Mouse (Mus musculus) adrenal gland, postnatal 14 days (tissue): ENCODE measurements around the gene Grin2b. TPM values are rescaled to one million over a fixed set of nuclear protein-coding genes. Genes with fewer than 3 reads are reported as not detected.

Source experiments
- DNase-seq: peaks from one replicate; pipeline ENCODE4 v3.0.0; 2021; ENCODE audit warnings: mixed read lengths
- long read RNA-seq, 2 experiments: library from polyadenylated mRNA; stranded (forward); transcript quantifications; one replicate each; pipeline ENCODE4 v2.0.0; 2021
- total RNA-seq: library from RNA; stranded (reverse); gene quantifications from 2 replicates; pipeline ENCODE4 v1.2.3, GENCODE M21; 2021

Gene Grin2b
- total RNA-seq = 0.11 and 0.15 TPM in 2 replicates
- long read RNA-seq, experiment 1, partial matches to known transcripts = 0 of 1 reads
- long read RNA-seq, experiment 1, other reads (novel, unspliced or antisense) = 1 of 1 reads
- long read RNA-seq, experiment 2, partial matches to known transcripts = 0 of 1 reads
- long read RNA-seq, experiment 2, other reads (novel, unspliced or antisense) = 1 of 1 reads

GRCm38 (mm10) chr6:136173191-136173896, at the start of gene Grin2b:
Gene Grin2b, minus strand, starts transcription at chr6:136173511.
- DNase-seq = peak; percentile 16

- no peak for DNase-seq
These were observed 48.6 kb upstream of the Grin2b start for GRCm38 (mm10) chr6:136221894-136222293.

- DNase-seq = no peak
These were observed 37.1 kb upstream of the Grin2b start for GRCm38 (mm10) chr6:136210442-136210841.

GRCm38 (mm10) chr6:136199814-136200213, 26.5 kb upstream of the Grin2b start:
- no peak for DNase-seq

- DNase-seq = no peak
These were observed 21.3 kb upstream of the Grin2b start for GRCm38 (mm10) chr6:136194616-136195015.

GRCm38 (mm10) chr6:136178066-136178465, 4.8 kb upstream of the Grin2b start:
- no peak for DNase-seq

- DNase-seq = no peak
These were observed 515 bp downstream of the Grin2b start for GRCm38 (mm10) chr6:136172801-136173190.

GRCm38 (mm10) chr6:136172172-136172651, 1.1 kb downstream of the Grin2b start:
- no peak for DNase-seq

- DNase-seq = no peak
These were observed 2.0 kb downstream of the Grin2b start for GRCm38 (mm10) chr6:136171343-136171742.

GRCm38 (mm10) chr6:136170381-136170780, 2.9 kb downstream of the Grin2b start:
- DNase-seq = no peak

GRCm38 (mm10) chr6:136167361-136167760, 6.0 kb downstream of the Grin2b start:
- DNase-seq = no peak

GRCm38 (mm10) chr6:136165443-136166077, 7.8 kb downstream of the Grin2b start:
- no peak for DNase-seq

- DNase-seq = no peak
These were observed 11.2 kb downstream of the Grin2b start for GRCm38 (mm10) chr6:136162090-136162489.

GRCm38 (mm10) chr6:136153444-136153843, 19.9 kb downstream of the Grin2b start:
- peak; percentile 74 for DNase-seq

GRCm38 (mm10) chr6:136150064-136150463, 23.2 kb downstream of the Grin2b start:
- no peak for DNase-seq

GRCm38 (mm10) chr6:136139967-136140366, 33.3 kb downstream of the Grin2b start:
- DNase-seq = no peak

- peak; percentile 65 for DNase-seq
These were observed 42.9 kb downstream of the Grin2b start for GRCm38 (mm10) chr6:136130456-136130855.

GRCm38 (mm10) chr6:136122593-136122992, 50.7 kb downstream of the Grin2b start:
- DNase-seq = no peak

- DNase-seq = no peak
These were observed 55.9 kb downstream of the Grin2b start for GRCm38 (mm10) chr6:136117390-136117789.

- no peak for DNase-seq
These were observed 59.5 kb downstream of the Grin2b start for GRCm38 (mm10) chr6:136113639-136114410.

- DNase-seq = no peak
These were observed 64.1 kb downstream of the Grin2b start for GRCm38 (mm10) chr6:136109172-136109571.

GRCm38 (mm10) chr6:136108466-136108865, 64.8 kb downstream of the Grin2b start:
- DNase-seq = no peak

- no peak for DNase-seq
These were observed 68.1 kb downstream of the Grin2b start for GRCm38 (mm10) chr6:136105221-136105620.
